ENCODE assay signal across 8 mouse cellular contexts in genomic region chr7:25618865-25619721, GRCm38 (mm10). TPM values are rescaled to one million over a fixed set of nuclear protein-coding genes. Genes with fewer than 3 reads are reported as not detected.
A peak's percentile ranks its signal among the peaks of the same experiment; 100 is the strongest.
DNase-seq lines count a peak whose midpoint lies in the region; ATAC-seq lines count a peak whose summit lies in the region.

Gene Dmac2 (plus strand): TSS chr7:25619414.

- H3K9me3 ChIP-seq in forebrain, embryonic 14.5 days (replicated peaks; ENCODE audit: control insufficient read depth, low read length) = no peaks in the 10 kb centered on the region
- H3K9me3 ChIP-seq in neural tube, embryonic 15.5 days (replicated peaks) = no peaks in the 10 kb centered on the region

- 1% methylated on average over 53 of the region's 53 CpGs for WGBS in forebrain, embryonic 14.5 days
- 1% methylated on average over 53 of the region's 53 CpGs for WGBS in neural tube, embryonic 15.5 days

- peak within 1 kb of the TSS; percentile 66 for H3K4me2 ChIP-seq in forebrain, embryonic 14.5 days (ENCODE audit: low read length)
- H3K4me2 ChIP-seq in neural tube, embryonic 15.5 days = peak within 1 kb of the TSS; percentile 72

- peak within 1 kb of the TSS; percentile 52 for H3K4me3 ChIP-seq in forebrain, embryonic 14.5 days (ENCODE audit: low read depth, low read length)
- H3K4me3 ChIP-seq in neural tube, embryonic 15.5 days (replicated peaks) = peak within 1 kb of the TSS; percentile 81

- peak within 1 kb of the TSS; percentile 51 for H3K9ac ChIP-seq in forebrain, embryonic 14.5 days (ENCODE audit: low read length)
- H3K9ac ChIP-seq in neural tube, embryonic 15.5 days (replicated peaks) = peak within 1 kb of the TSS; percentile 62

- peak; percentile 97 for DNase-seq in ES-CJ7 (ENCODE audit: low read depth, low spot score)
- DNase-seq in cerebellum, adult 11 months = peak; percentile 94
- DNase-seq in forebrain, embryonic 14.5 days (ENCODE audit: low spot score) = peak; percentile 96
- peak; percentile 89 to 94 for DNase-seq in heart, postnatal 14 days
- DNase-seq in layer of hippocampus, adult 11-12 months (ENCODE audit: low spot score) = peak; percentile 95
- DNase-seq in lung, adult 18-20 months = peak; percentile 95 to 97
- DNase-seq in testis, postnatal 14 days (ENCODE audit: low spot score) = peak; percentile 95

- intact Hi-C loops in heart, postnatal 14 days (cut with DNase I) = no loop called here

- H3K27me3 ChIP-seq in forebrain, embryonic 14.5 days (replicated peaks; ENCODE audit: control insufficient read depth, insufficient read depth, low read length) = no peaks in the 10 kb centered on the region
- H3K27me3 ChIP-seq in neural tube, embryonic 15.5 days (replicated peaks) = no peaks in the 10 kb centered on the region

- H3K4me1 ChIP-seq in forebrain, embryonic 14.5 days (ENCODE audit: control insufficient read depth, insufficient read depth, low read length) = no peaks in the 10 kb centered on the region; the same call in 1 of the 2 replicates
- peaks cover 12% of the 10 kb centered on the region for H3K4me1 ChIP-seq in neural tube, embryonic 15.5 days

- H3K36me3 ChIP-seq in forebrain, embryonic 14.5 days (ENCODE audit: control insufficient read depth, insufficient read depth, low read length) = peaks cover 18% of the 10 kb centered on the region
- H3K36me3 ChIP-seq in neural tube, embryonic 15.5 days = peaks cover 34% of the 10 kb centered on the region

- peak; percentile 94 for ATAC-seq in forebrain, embryonic 14.5 days
- peak; percentile 96 for ATAC-seq in neural tube, embryonic 15.5 days (ENCODE audit: low FRiP score)

- no peak within 1 kb of the TSS for H3K27ac ChIP-seq in forebrain, embryonic 14.5 days (ENCODE audit: low read depth, low read length)
- peak within 1 kb of the TSS; percentile 78 for H3K27ac ChIP-seq in neural tube, embryonic 15.5 days (replicated peaks)

RNA-seq across cellular contexts. Expression of gene Dmac2, which starts in this region (rescaled TPM):
- 29.9 and 36.0 TPM in 2 replicates for polyA plus RNA-seq in forebrain, embryonic 14.5 days (2014; fragmentation: Nextera tagmentation; extraction: Ambion mirVana)
- 10 to 100 TPM; 55.5 to 60.6 TPM for total RNA-seq in heart, postnatal 14 days (2021)
- 48.2 and 49.5 TPM in 2 replicates for polyA plus RNA-seq in neural tube, embryonic 15.5 days (2015; fragmentation: Nextera tagmentation; extraction: Ambion mirVana)
